Mouse (Mus musculus): ENCODE results near the gene Dnajc14.
"Not testable (repeated sequence)": the region's sequence is repeated elsewhere in the genome, so short reads cannot be mapped to it uniquely, and the experiment has no call there.

Gene Dnajc14

GRCm38 (mm10) chr10:128821358-128822056 lies 17.6 kb downstream of the Dnajc14 start, which contains the start of gene Ormdl2:
Ormdl2 (minus strand) TSS chr10:128821645.
- peak; percentile 99 for DNase-seq (ENCODE audit: low spot score)

GRCm38 (mm10) chr10:128822135-128822534 lies 18.3 kb downstream of the Dnajc14 start:
- no peak for DNase-seq (ENCODE audit: low spot score)

GRCm38 (mm10) chr10:128823087-128823486 lies 19.2 kb downstream of the Dnajc14 start:
- not testable (repeated sequence) for DNase-seq (ENCODE audit: low spot score)

- DNase-seq (ENCODE audit: low spot score) = no peak
These were observed 20.0 kb downstream of the Dnajc14 start for GRCm38 (mm10) chr10:128823821-128824220.

GRCm38 (mm10) chr10:128837400-128837799 lies 33.5 kb downstream of the Dnajc14 start:
- DNase-seq (ENCODE audit: low spot score) = no peak

- no peak for DNase-seq (ENCODE audit: low spot score)
These were observed 35.6 kb downstream of the Dnajc14 start for GRCm38 (mm10) chr10:128839434-128839833.

GRCm38 (mm10) chr10:128840612-128841011 lies 36.8 kb downstream of the Dnajc14 start:
- DNase-seq (ENCODE audit: low spot score) = no peak

GRCm38 (mm10) chr10:128843260-128843659 lies 39.4 kb downstream of the Dnajc14 start:
- DNase-seq (ENCODE audit: low spot score) = no peak

GRCm38 (mm10) chr10:128845516-128845915 lies 41.7 kb downstream of the Dnajc14 start:
- no peak for DNase-seq (ENCODE audit: low spot score)

- DNase-seq (ENCODE audit: low spot score) = no peak
These were observed 42.8 kb downstream of the Dnajc14 start for GRCm38 (mm10) chr10:128846664-128847063.

GRCm38 (mm10) chr10:128848426-128848825 lies 44.6 kb downstream of the Dnajc14 start:
- no peak for DNase-seq (ENCODE audit: low spot score)

- no peak for DNase-seq (ENCODE audit: low spot score)
These were observed 46.5 kb downstream of the Dnajc14 start for GRCm38 (mm10) chr10:128850339-128850738.

GRCm38 (mm10) chr10:128861176-128861575 lies 57.3 kb downstream of the Dnajc14 start:
- no peak for DNase-seq (ENCODE audit: low spot score)

GRCm38 (mm10) chr10:128866042-128866441 lies 62.2 kb downstream of the Dnajc14 start:
- no peak for DNase-seq (ENCODE audit: low spot score)

- DNase-seq (ENCODE audit: low spot score) = no peak
These were observed 62.7 kb downstream of the Dnajc14 start for GRCm38 (mm10) chr10:128866518-128866917.
